Mouse (Mus musculus): Measurements from ENCODE around the gene Cbx2.

Gene Cbx2

DNA sequence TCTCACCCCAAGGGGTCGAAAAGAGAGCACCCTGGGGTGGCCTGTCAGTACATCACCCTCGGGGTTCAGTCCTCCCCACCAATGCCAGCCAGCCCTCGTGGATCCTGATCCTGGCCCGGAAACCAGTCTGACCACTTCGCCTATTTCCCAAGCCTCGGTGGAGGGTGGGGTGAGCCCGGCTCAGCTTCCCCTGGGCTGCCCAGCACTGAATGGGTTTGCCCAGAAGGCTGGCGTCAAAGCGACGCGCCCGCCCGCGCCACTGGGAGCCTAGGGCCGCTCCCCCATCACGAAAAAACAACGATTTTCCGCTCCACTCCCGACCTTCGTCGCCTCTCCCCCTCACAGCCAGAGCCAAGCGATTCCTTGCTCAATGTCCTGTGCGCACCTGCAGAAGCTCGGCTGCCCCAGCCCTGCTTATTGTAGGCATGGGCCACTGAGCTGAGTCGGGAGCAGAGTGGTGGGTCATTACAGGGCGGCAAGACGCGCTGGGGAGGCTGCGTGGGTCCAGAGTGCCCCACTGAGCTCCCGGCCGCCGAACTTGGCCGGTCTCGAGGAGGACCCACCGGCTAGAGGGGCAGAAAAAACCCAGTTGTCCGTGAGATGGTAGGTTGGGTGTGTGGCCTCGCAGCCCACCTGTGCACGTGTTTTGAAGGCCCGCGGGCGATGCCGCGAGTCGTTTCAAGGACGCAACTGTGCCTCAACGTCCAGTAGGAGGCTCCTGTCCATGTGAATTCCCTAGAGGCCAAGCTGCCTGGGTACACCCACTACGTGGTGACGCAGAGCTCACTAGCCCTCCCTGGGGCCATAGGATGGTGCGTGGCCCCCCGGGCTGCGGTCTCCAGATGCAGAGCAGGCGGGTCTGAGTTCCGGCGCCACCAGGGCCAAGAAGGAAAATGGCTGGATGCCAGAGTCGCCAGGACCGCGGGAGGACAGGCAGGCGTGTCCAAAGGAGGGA is 35.6 kb downstream of the Cbx2 start:
- no peak for DNase-seq (ENCODE audit: low spot score)

DNA sequence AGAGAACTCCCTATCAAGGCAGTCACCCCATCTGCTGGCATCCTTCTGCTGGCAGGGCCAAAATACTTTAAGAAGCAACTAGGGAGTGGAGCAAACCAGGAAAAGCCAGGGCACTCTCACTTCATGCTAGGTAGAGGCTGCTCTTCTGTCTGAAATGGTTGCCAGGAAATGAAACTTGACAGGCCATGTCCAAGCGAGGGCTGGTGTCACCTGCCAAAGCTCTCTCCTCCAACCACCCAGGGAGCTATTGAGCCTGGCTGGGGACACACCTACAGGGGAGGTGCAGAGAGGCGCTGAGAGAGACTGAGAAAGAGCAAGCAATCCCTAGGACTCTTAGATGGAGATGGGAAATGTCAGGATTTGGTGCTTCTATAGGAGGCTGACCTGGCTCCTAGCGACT is 36.5 kb downstream of the Cbx2 start:
- DNase-seq (ENCODE audit: low spot score) = no peak

DNA sequence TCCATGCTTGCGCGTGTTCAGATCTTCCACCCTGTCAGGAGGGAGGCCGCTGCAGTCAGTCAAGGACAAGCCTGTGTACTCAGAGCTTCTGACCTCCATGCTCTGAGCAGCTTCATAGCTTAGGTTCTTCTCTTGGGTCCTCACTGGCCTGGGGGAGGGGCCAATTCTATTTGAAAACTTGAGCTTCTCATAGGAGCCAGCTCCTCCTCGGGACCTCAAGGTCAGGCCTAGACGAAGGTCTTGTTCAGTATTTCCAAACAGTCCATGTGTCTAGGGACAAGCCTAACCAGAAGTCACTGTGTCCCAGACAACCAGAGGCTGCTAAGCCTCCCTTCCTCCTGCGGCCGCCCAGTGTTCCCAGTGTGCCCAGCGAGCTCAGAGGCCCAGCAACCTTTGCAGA is 44.1 kb downstream of the Cbx2 start:
- DNase-seq (ENCODE audit: low spot score) = no peak

DNA sequence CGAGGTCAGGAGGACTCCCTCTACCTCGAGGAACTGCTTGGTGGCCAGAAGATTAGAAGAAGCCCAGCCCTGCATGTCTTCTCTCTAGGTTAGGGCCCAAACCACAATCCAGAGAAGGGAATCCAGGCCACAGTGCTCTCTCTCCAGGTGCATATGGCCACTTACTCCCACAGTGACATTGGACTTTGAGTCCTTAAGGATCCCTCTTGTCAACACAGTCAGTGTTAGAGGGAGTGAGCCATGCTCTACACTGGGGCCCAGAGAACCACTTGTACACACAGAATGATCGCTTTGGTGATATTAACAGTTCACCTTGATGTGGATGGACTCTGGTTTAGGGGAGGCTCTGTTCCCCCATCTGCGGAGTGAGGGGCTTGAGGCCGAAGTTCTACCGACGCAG is 49.5 kb downstream of the Cbx2 start:
- no peak for DNase-seq (ENCODE audit: low spot score)

DNA sequence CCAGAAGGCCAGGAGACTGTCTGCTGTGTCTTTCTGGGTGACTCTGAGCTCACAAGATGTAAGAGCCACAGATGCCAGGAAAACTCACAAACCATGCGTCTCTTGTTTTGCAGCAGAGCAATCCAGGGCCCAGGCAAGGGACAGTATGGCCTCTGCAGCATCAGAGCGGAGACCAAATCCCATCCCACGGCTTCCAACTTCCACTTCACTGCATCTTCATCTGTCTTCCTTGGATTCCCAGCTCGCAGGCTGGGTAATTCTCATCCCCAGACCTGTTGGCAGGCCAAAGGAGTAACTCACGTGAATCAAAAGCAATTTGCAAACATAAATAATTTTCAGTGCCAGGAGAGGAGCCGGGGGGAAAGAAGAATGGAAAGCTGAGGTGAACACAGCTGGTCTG is 50.2 kb downstream of the Cbx2 start:
- DNase-seq (ENCODE audit: low spot score) = no peak

DNA sequence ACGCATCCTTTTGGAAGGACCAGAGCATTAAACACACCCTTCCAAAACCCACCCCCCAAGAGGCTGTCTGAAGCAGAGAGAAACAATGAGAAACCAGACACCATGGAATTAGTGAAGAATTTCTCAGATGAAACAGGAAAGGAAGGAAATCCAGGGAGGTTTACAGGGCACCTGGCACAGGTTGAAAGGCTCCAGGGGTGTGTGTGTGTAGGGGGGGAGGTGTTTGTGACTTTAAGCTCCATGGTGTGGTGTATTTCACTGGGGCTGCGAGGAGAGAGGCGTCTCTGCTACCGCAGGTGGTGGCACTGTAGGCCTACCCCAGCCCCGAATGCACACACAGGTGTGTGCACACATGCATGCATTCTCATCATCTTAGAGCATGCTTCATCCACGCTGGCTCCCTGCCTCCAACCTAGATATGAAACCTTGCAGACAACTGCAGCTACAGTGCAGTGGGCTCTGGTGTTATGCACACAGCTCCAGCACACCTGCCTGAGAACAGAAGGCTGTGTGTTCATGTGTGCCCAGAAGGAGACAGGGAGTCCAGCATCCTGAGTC is 51.2 kb downstream of the Cbx2 start:
- no peak for DNase-seq (ENCODE audit: low spot score)

DNA sequence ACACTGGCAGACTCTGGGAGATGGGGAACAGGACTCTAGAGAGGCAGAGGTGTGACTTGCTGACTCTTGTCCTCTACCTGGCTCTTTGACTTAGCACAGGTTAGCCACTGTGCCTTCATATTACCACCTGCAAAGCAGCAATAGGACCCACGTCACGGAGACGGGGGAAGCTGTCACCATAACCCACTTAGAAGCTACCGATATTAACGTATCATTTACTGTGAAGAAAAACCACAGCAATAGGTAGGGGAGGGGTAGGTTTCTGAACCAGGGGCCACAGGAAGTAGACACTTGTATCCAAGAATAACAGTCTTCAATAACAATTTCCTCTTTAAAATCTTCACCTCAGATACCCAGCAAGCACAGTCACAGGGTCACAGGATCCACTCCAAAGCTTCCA is 53.0 kb downstream of the Cbx2 start:
- DNase-seq (ENCODE audit: low spot score) = no peak

DNA sequence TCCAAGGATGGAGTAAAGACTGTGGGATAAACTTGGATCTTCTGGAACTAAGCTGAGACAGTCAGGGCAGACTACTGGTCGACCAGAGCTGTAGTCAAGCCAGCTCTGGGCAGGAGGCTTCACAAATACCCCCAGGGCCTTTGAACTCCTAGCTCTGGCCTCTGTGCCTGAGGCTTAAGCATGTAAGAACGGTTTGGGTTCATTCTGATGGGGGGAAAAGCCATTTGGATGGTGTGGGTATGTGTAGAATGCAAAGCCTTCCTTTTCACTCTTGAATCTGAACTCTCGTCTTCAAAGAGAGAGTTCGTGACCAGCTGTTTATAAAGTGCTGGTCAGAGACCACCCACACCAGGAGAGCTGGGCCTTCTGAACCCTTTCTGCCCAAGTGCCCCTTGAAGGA is 55.0 kb downstream of the Cbx2 start:
- DNase-seq (ENCODE audit: low spot score) = no peak

DNA sequence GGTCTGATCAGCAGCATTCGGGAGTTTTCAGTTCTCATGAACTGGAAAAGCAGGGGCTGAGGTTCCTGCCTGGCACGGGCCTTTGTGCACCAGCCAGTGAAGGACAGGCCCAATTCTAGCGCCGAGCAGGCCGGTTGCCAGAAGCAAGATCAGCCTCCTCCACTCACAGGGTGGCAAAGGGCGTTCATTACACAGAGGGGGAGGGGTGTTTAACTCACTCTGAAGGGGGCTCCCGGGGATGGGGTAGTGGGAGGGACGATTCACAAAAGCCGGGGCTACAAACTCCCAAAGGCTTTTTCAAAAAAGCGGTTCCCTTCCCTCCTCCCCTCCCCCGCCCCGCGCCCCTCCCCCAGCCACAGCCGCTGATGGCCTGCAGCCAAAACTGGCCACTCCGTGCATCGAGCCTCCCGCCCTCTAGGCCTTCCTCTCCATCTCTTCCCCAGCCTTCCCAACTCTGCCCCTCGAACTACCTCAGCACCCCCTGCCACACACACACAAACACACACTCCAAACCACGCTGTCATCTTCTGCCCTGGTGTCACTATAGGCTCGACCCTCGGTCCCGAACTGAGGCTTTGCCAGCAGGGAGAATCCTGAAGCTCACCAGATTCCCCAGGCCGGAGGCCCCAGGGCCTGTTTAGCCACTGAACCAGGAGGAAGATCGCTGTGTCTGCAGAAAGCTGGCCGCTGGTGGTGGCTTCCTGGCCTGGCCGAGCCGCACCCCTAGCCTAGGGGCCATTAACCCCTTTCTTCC is 56.1 kb downstream of the Cbx2 start:
- no peak for DNase-seq (ENCODE audit: low spot score)

DNA sequence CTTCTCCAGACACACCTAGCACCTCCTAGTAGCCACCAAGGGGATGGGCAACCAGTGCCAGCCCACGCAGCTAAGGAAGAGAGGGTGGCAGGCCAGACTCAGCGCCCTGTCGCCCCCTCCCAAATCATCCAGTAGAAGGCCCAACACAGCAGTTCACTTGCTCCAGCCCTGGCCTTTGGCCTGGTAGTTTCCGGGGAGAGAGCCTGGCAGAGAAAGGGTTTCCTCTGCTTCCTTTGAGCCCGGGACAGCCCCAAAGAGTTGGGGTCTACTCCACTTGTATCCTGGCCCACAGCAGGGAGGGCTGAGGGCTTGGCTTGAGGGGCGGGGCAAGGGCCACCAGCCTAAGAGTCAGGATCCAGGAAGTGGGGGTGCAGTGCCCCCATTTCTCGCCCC is 56.7 kb downstream of the Cbx2 start:
- no peak for DNase-seq (ENCODE audit: low spot score)

DNA sequence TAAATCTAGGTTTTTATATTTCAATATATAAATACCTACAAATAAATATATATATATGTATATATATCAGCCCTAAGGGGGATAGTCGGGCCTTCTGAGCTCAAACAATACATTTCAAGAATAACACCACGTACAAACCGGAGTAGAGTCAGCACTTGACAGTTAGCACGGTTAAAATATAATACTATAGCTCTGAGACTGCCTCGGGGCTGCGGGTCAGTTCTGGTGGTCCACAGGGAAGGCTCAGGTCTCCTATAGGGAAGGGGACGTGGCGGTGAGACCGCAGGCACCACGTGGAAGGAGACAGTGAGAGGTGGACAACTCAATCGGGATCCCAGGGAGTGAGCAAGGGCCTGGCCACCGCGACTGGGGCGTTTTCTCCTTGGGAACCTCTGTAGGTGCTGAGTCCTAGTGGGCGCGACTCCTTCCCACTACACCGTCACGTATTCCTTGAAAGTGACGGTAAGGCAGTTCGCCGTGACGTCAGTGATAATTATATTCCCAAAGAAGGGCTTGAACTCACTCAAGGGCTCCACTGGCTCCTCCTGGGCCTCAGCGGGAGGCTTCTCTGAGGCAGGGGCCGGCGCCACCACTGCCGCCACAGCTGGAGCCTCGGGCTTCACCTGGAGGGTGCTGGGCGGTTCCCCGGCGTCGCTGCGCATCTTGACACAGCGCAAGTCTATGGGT is 57.8 kb downstream of the Cbx2 start:
- DNase-seq (ENCODE audit: low spot score) = no peak

All from ovary, postnatal 14 days (tissue).